Mouse (Mus musculus): ENCODE data around the gene Ppef1. TPM values are rescaled to one million over a fixed set of nuclear protein-coding genes. Genes with fewer than 3 reads are reported as not detected.
A peak's percentile ranks its signal among the peaks of the same experiment; 100 is the strongest.
"Not testable (repeated sequence)": the region's sequence is repeated elsewhere in the genome, so short reads cannot be mapped to it uniquely, and the experiment has no call there.

The Ppef1 gene
- polyA plus RNA-seq (2015; fragmentation: Nextera tagmentation; extraction: Ambion mirVana), result 0.06 and 0.17 TPM in 2 replicates

DNA sequence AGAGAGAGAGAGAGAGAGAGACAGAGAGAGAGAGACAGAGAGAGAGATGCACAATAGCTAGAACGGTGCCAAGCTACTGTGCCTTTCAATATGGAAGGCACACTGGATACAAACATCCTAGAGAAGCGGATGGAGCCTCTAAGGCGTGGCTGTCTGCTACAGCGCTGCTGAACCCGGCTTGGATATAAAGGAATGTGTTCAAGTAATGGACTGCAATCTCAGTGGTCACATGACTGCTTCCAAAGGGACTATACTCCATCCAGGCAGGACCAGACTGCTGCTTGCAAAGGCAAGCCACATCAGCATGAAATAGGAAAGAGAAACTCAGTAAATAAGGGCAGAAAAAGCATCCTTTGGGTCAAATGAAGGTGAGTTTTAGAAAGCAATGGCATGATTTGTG, at the start of gene Ppef1:
Gene Ppef1 (minus strand): TSS at position 116 of the 400 bp plus-strand sequence.
- no peaks in the 10 kb centered on the region for H3K4me1 ChIP-seq
- no peak within 1 kb of the TSS for H3K4me3 ChIP-seq (replicated peaks)
- WGBS, result 54% methylated on average over 5 of the region's 5 CpGs
- H3K36me3 ChIP-seq, result no peaks in the 10 kb centered on the region
- H3K9me3 ChIP-seq, result no peaks in the 10 kb centered on the region
- no peak within 1 kb of the TSS for H3K27ac ChIP-seq
- H3K9ac ChIP-seq, result no peak within 1 kb of the TSS
- no peaks in the 10 kb centered on the region; the same call in 1 of the 2 replicates for H3K27me3 ChIP-seq (replicated peaks)
- no peak for ATAC-seq (ENCODE audit: insufficient read depth, low FRiP score, low read depth)
- no peak within 1 kb of the TSS for H3K4me2 ChIP-seq

DNA sequence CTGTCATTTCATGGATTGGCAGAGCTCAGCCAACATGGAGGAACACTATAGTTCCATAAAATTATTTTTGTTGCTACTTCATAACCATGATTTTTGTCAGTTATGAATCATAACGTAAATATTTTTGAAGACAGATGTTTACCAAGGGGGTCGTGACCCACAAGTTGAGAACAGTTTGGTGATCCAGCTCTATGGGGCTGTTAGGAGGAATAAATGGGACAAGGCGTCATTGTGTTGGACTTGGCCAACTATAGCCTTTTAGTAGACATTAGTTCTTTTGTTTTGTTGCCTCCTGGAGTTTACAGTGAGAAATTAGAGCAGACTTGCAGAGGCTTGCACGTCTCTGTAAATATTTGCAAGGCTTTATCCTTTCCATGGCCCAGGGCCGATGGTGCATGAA, 46.7 kb upstream of the Ppef1 start:
- H3K9ac ChIP-seq, result no peak overlapping the region
- 60% methylated on average over 5 of the region's 5 CpGs for WGBS
- H3K27ac ChIP-seq, result no peak overlapping the region
- no peaks in the 10 kb centered on the region for H3K27me3 ChIP-seq (replicated peaks)
- H3K36me3 ChIP-seq, result no peaks in the 10 kb centered on the region
- no peak for ATAC-seq (ENCODE audit: insufficient read depth, low FRiP score, low read depth)
- H3K9me3 ChIP-seq, result no peaks in the 10 kb centered on the region
- H3K4me3 ChIP-seq (replicated peaks), result no peak overlapping the region
- no peaks in the 10 kb centered on the region for H3K4me1 ChIP-seq
- H3K4me2 ChIP-seq, result no peak overlapping the region

DNA sequence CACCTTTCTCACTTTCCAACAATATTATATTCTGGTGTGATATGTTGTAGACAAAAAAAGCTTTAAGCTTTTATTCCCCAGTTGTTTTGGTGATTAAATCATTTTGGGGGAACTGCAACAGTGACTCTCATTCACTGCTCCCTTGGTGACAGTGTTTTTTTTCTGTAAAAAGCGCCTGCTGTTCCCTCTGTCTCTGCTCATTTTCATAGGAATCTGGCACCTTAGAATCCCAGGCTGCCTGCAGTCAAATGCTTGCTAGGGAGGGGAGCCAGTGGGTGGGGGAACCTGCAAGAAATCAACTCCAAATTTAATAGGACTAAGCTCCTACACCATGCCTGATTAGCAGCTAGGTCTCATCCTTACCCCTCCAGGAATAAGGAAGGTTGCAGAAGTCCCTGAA, 37.5 kb upstream of the Ppef1 start:
- Histone ChIP-seq H3K4me1 (no peaks in the 10 kb centered on the region), H3K4me3 (replicated peaks) (no peak overlapping the region), H3K27me3 (replicated peaks) (no peaks in the 10 kb centered on the region), H3K9me3 (no peaks in the 10 kb centered on the region), H3K4me2 (no peak overlapping the region), H3K27ac (no peak overlapping the region), H3K36me3 (no peaks in the 10 kb centered on the region), H3K9ac (no peak overlapping the region)
- 71% methylated on average over 1 of the region's 1 CpGs for WGBS
- ATAC-seq (ENCODE audit: insufficient read depth, low FRiP score, low read depth), result no peak

DNA sequence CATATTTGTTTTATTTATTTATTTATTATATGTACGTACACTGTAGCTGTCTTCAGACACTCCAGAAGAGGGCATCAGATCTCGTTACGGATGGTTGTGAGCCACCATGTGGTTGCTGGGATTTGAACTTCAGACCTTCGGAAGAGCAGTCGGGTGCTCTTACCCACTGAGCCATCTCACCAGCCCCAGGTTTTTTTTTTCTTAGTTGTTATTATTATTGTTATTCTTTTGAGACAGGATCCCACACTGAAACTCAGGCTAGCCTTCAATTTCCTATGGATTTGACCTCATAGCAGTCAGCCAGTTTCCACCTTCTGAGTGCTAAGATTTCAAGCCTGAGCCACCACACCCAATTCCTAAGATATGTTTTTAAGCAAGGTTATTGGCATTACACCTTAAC, 34.1 kb upstream of the Ppef1 start:
- not testable (repeated sequence) for H3K4me1 ChIP-seq; H3K27me3 ChIP-seq (replicated peaks); H3K4me2 ChIP-seq; H3K4me3 ChIP-seq (replicated peaks); H3K36me3 ChIP-seq; ATAC-seq (ENCODE audit: insufficient read depth, low FRiP score, low read depth); H3K9me3 ChIP-seq; H3K27ac ChIP-seq; H3K9ac ChIP-seq
- 86% methylated on average over 5 of the region's 5 CpGs for WGBS

DNA sequence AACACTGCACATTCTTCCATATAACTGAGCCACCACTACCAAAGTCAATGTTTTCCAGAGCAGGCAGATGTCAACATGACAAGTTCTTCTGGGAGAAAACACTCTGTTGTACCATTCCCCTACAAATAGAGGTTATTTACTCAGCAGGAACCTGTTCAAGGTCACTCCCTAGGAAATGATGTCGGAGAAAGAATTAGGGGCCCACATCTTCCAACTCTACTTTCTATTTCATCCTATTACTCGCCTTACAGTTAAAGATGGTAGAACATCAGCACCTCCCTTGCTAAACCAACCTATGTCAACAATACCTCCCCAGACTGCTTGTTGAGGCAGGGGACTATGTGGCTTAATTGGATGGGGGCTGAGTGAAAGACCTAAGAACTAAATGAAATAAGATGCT, 32.1 kb upstream of the Ppef1 start, which contains the start of gene Rs1:
Gene Rs1 (plus strand): TSS at position 301 of the 400 bp plus-strand sequence.
- no peaks in the 10 kb centered on the region for H3K9me3 ChIP-seq
- no peak within 1 kb of the TSS for H3K9ac ChIP-seq
- no peaks in the 10 kb centered on the region for H3K27me3 ChIP-seq (replicated peaks)
- peak within 1 kb of the TSS; percentile 33; the same call in 1 of the 2 replicates for H3K4me2 ChIP-seq
- no peak for ATAC-seq (ENCODE audit: insufficient read depth, low FRiP score, low read depth)
- WGBS, result 67% methylated on average over 2 of the region's 2 CpGs
- no peaks in the 10 kb centered on the region for H3K4me1 ChIP-seq
- no peaks in the 10 kb centered on the region for H3K36me3 ChIP-seq
- no peak within 1 kb of the TSS for H3K27ac ChIP-seq
- peak within 1 kb of the TSS; percentile 48 for H3K4me3 ChIP-seq (replicated peaks)

DNA sequence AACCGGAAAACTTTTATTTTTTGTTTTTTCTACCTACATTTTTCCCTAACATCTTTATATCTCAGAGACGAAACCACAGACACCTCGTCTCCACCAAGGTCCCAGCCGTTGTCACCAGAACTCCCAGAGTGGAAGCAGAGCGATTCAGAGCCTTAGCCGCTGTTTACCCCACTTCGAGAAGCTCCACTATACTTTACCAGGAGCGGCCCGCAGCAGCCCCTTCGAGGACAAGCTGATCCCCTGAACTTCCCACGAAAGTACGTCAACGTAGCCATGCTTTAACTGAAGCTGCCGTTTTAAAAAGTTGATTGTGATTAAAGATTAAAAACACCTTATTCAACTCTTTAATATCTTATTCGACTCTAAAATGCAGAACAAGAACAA, 30.7 kb upstream of the Ppef1 start:
- no peak overlapping the region for H3K9ac ChIP-seq
- H3K27me3 ChIP-seq (replicated peaks), result no peaks in the 10 kb centered on the region
- no peaks in the 10 kb centered on the region for H3K4me1 ChIP-seq
- 29% methylated on average over 15 of the region's 15 CpGs for WGBS
- no peaks in the 10 kb centered on the region for H3K9me3 ChIP-seq
- H3K36me3 ChIP-seq, result no peaks in the 10 kb centered on the region
- H3K27ac ChIP-seq, result peak overlapping the region; percentile 44; the same call in 1 of the 2 replicates
- H3K4me3 ChIP-seq (replicated peaks), result peak overlapping the region; percentile 48
- H3K4me2 ChIP-seq, result peak overlapping the region; percentile 29
- ATAC-seq (ENCODE audit: insufficient read depth, low FRiP score, low read depth), result peak; percentile 88

DNA sequence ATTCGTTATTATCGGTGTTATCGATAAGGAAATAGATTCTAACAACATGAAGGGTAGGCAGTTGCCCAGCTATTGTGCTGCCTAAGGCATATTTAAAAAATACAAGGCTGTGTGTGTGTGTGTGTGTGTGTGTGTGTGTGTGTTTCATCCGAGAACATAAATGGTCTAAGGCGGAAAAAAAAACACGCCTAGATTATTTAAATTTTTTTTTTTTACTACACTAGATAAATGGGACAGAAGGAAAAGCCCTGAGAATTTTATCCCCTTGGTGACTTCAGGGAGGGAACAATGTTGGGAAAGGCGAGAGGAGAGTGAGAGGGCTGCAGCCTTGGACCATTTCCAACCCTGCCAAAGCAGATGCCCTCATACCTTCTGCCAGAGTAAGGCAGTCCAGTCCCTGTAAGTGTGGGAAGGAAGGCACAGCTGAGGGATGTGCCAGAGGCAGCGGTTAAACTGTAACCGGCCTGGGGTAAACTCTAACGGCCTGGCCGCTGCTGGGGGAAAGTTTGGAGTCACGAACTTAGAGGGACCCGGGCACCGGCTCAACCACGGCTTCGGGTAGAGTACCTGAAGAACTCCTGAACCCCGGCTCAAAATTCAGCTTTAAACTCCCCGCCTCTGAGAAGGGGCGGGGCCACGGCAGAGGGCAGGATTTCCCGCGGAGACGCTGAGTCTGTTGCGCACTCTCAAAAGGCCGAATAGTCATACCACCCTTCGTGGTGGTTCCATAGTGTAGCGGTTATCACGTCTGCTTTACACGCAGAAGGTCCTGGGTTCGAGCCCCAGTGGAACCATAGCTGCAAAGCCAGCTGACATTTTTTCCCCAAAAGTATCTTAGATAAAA, 30.0 kb upstream of the Ppef1 start:
- H3K4me1 ChIP-seq, result no peaks in the 10 kb centered on the region
- 25% methylated on average over 30 of the region's 30 CpGs for WGBS
- no peak overlapping the region for H3K27ac ChIP-seq
- no peaks in the 10 kb centered on the region for H3K9me3 ChIP-seq
- ATAC-seq (ENCODE audit: insufficient read depth, low FRiP score, low read depth), result peak; percentile 94
- no peaks in the 10 kb centered on the region for H3K27me3 ChIP-seq (replicated peaks)
- no peak overlapping the region for H3K9ac ChIP-seq
- peak overlapping the region; percentile 43 for H3K4me2 ChIP-seq
- H3K4me3 ChIP-seq (replicated peaks), result peak overlapping the region; percentile 48
- H3K36me3 ChIP-seq, result no peaks in the 10 kb centered on the region

DNA sequence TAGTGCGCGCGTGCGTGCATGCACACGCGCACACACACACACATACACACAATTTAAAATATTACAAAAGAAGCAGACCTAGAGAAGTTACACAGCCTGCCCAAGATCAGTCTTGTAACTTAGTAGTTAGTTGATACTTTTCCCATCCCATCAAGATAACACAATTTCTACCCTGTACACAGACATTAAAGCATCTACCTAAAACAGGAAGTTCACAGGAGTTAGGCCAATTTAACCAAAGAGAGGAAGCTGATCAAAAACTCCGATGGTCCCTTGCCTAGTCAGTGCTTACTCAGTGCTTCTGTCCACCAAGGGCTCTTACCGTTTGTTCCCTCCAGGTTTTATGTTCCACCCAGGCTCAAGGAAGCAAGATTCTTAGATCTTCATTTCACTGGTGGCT, 15.2 kb upstream of the Ppef1 start:
- no peaks in the 10 kb centered on the region for H3K27me3 ChIP-seq (replicated peaks)
- H3K9ac ChIP-seq, result no peak overlapping the region
- no peak overlapping the region for H3K27ac ChIP-seq
- WGBS, result 92% methylated on average over 8 of the region's 8 CpGs
- H3K4me2 ChIP-seq, result no peak overlapping the region
- no peaks in the 10 kb centered on the region for H3K9me3 ChIP-seq
- H3K36me3 ChIP-seq, result no peaks in the 10 kb centered on the region
- H3K4me3 ChIP-seq (replicated peaks), result no peak overlapping the region
- no peaks in the 10 kb centered on the region for H3K4me1 ChIP-seq
- ATAC-seq (ENCODE audit: insufficient read depth, low FRiP score, low read depth), result no peak

DNA sequence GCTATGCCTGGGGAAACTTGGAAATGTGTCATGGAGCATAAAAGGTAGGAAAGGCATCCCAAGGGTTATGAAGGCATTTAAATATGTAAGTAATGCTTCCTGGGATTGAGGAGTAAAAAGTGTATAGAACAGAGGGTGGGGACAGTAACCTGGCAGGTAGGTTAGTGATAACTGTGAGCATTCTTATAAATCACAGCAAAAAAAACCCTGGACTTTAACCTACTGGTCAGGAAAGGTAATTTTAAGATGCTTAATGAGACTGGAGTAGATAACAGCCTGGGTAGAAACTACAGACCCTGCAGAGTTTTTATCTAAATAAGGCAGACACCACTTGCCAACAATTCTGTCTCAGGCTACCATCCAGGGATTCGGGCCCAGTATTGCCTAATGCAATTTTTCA, 13.1 kb upstream of the Ppef1 start:
- H3K4me1 ChIP-seq, result no peaks in the 10 kb centered on the region
- no peak for ATAC-seq (ENCODE audit: insufficient read depth, low FRiP score, low read depth)
- H3K4me3 ChIP-seq (replicated peaks), result no peak overlapping the region
- H3K9ac ChIP-seq, result no peak overlapping the region
- H3K36me3 ChIP-seq, result no peaks in the 10 kb centered on the region
- 71% methylated on average over 1 of the region's 1 CpGs for WGBS
- no peak overlapping the region for H3K4me2 ChIP-seq
- H3K27ac ChIP-seq, result no peak overlapping the region
- H3K9me3 ChIP-seq, result no peaks in the 10 kb centered on the region
- no peaks in the 10 kb centered on the region for H3K27me3 ChIP-seq (replicated peaks)

DNA sequence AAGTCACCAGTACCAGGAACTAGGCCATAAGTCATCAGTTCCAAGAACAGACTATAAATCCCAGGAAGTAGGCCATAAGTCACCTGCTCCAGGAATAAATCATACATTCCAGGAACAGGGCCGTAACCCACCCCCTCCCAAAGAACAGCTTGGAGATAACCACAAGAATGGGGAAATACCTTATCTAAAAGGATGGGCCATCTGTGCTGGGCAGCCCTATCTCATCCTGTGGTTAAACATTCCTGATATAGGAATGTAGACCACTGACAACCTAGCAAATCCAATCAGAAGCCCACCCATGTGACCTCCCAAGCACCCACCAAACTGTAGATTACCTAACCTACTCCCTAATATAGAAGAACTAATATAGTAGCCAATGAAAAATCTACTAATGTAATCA, 9.8 kb upstream of the Ppef1 start:
- Histone ChIP-seq H3K4me3 (replicated peaks) (no peak overlapping the region), H3K9me3 (no peaks in the 10 kb centered on the region), H3K4me1 (no peaks in the 10 kb centered on the region), H3K4me2 (no peak overlapping the region), H3K9ac (no peak overlapping the region), H3K27me3 (replicated peaks) (no peaks in the 10 kb centered on the region), H3K27ac (no peak overlapping the region), H3K36me3 (no peaks in the 10 kb centered on the region)
- WGBS, result 71% methylated on average over 1 of the region's 1 CpGs
- no peak for ATAC-seq (ENCODE audit: insufficient read depth, low FRiP score, low read depth)

DNA sequence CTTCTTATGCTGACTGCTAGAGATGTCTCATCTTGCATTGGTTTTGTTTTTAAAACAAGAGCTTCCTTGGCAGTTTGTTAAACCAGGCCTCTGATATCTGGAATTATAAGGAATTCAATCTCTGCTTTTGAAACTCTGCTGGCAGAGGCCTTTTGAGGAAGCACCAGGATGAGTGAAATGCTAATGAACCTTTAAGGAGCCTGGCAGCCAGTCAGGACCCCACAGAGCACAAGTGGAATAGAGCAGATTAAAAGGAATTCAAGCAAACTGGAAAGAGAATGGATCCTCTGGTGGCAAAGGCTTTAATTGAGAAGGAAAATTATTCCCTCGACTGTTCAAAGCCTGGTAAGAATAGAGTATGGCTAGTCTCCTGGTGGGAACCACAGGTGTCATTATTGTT, 36.4 kb downstream of the Ppef1 start:
- ATAC-seq (ENCODE audit: insufficient read depth, low FRiP score, low read depth), result no peak
- no peak overlapping the region for H3K9ac ChIP-seq
- 46% methylated on average over 1 of the region's 1 CpGs for WGBS

DNA sequence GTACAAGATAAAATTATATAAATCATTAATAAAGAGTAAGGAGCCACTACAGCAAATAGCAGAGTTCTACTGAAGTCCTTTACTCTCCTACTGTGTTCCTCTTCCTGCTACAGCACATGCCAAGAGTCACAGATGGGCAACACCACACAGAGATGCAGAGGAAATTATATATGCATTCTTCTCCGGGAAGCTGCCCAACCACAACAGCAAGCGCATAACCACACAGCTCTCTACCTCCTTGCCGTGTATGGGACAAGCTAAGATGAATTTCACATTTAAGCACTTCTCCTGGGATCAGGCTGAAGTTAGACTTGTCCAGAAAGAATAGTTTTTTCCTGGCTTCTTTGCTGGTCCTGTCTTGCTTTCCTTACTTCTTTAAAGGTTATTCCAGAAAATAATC, 44.0 kb downstream of the Ppef1 start:
- Histone ChIP-seq H3K4me3 (replicated peaks) (no peak overlapping the region), H3K36me3 (no peaks in the 10 kb centered on the region), H3K4me2 (no peak overlapping the region), H3K4me1 (no peaks in the 10 kb centered on the region), H3K9me3 (no peaks in the 10 kb centered on the region), H3K27me3 (replicated peaks) (no peaks in the 10 kb centered on the region), H3K9ac (no peak overlapping the region), H3K27ac (no peak overlapping the region)
- 81% methylated on average over 3 of the region's 3 CpGs for WGBS
- ATAC-seq (ENCODE audit: insufficient read depth, low FRiP score, low read depth), result no peak

More for the DNA sequence above, 36.4 kb downstream of the Ppef1 start:
- no peaks in the 10 kb centered on the region for H3K36me3 ChIP-seq
- H3K4me2 ChIP-seq, result no peak overlapping the region
- 0 out of 2 replicates have a peak, but pooled peaks cover 5% of the 10 kb centered on the region for H3K27me3 ChIP-seq (replicated peaks)
- H3K4me1 ChIP-seq, result no peaks in the 10 kb centered on the region
- no peaks in the 10 kb centered on the region for H3K9me3 ChIP-seq
- H3K4me3 ChIP-seq (replicated peaks), result no peak overlapping the region
- H3K27ac ChIP-seq, result no peak overlapping the region

All from stomach, embryonic 15.5 days (tissue).